Mouse (Mus musculus) myocyte (in vitro differentiated cells): ENCODE measurements around the gene Ak2.

Experiments
- E2F4 ChIP-seq: IDR thresholded peaks from one replicate; pipeline ENCODE4 v1.6.1; 2011; ENCODE audit warnings: mild to moderate bottlenecking, control low read depth, moderate library complexity; ENCODE audit not compliant: insufficient read depth
- MAX ChIP-seq: IDR thresholded peaks from one replicate; pipeline ENCODE4 v1.6.1; 2011; ENCODE audit warnings: low read depth, mild to moderate bottlenecking, control low read depth
- MYOD1 ChIP-seq, 3 experiments: IDR thresholded peaks; one replicate each; pipeline ENCODE4 v1.6.1; 2011; ENCODE audit warnings: control low read depth in 2 of 3, low read depth in 2 of 3, mild to moderate bottlenecking in 2 of 3, moderate library complexity in 1 of 3; ENCODE audit not compliant: insufficient read length in 2 of 3, control insufficient read depth in 1 of 3
- MYOG ChIP-seq, 3 experiments: IDR thresholded peaks; one replicate each; pipeline ENCODE4 v1.6.1; 2011; ENCODE audit warnings: control low read depth in 2 of 3, low read depth in 2 of 3, mild to moderate bottlenecking in 2 of 3; ENCODE audit not compliant: insufficient read length in 2 of 3, control insufficient read depth in 1 of 3, insufficient read depth in 1 of 3
- POLR2A ChIP-seq: IDR thresholded peaks from one replicate; pipeline ENCODE4 v1.6.1; 2011; ENCODE audit warnings: low read depth, mild to moderate bottlenecking, control low read depth, moderate library complexity; ENCODE audit not compliant: insufficient read length
- POLR2AphosphoS2 ChIP-seq: IDR thresholded peaks from one replicate; pipeline ENCODE4 v1.6.1; 2011; ENCODE audit warnings: low read depth, control low read depth; ENCODE audit not compliant: insufficient read length
- REST ChIP-seq: IDR thresholded peaks from one replicate; pipeline ENCODE4 v1.6.1; 2011; ENCODE audit warnings: mild to moderate bottlenecking, control low read depth, moderate library complexity; ENCODE audit not compliant: insufficient read depth, insufficient read length
- SRF ChIP-seq: IDR thresholded peaks from one replicate; pipeline ENCODE4 v1.6.1; 2011; ENCODE audit warnings: low read depth; ENCODE audit not compliant: control insufficient read depth, insufficient read length
- TCF12 ChIP-seq: IDR thresholded peaks from one replicate; pipeline ENCODE4 v1.6.1; 2011; ENCODE audit warnings: mild to moderate bottlenecking, control low read depth; ENCODE audit not compliant: poor library complexity, insufficient read depth, severe bottlenecking
- TCF3 ChIP-seq: IDR thresholded peaks from one replicate; pipeline ENCODE4 v1.6.1; 2011; ENCODE audit warnings: low read depth, control low read depth; ENCODE audit not compliant: insufficient read length
- USF1 ChIP-seq: IDR thresholded peaks from one replicate; pipeline ENCODE4 v1.6.1; 2011; ENCODE audit warnings: low read depth, mild to moderate bottlenecking, control low read depth, moderate library complexity

DNA sequence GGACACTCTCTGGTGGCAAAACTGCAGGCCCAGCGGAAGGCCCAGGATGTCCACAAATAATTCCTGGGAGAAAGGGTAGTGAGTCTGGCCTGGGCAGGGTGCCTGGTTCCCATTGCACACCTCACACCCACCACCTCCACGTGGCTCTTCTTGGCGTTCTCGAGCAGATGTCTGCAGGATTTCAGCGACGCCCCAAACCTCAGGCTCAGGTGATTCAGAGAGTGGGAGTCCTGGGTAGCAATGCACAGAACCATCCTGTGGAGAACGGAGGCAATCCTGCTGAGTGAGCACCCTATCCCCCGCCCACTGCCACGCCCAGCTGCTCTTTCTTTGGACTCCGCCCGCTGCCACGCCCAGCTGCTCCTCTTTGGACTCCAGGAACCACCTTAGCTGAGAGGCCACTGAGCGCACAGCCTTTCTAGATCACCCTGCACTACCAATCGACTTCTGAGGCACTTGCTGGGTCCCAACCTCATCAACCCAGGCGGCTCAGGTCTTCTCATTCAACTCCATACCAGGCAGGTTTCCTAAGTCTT, 42.2 kb upstream of the Ak2 start:
- no peak for TF ChIP-seq USF1
- no peak for TF ChIP-seq E2F4
- TF ChIP-seq POLR2A = no peak
- TF ChIP-seq TCF3 = no peak
- TF ChIP-seq POLR2AphosphoS2 = peak; percentile 47
- no peak for TF ChIP-seq MYOG (IDR thresholded peaks at IDR 0.05; ENCODE audit: control insufficient read depth in 1 of 3, insufficient read depth in 1 of 3, insufficient read length in 2 of 3, low read depth in 2 of 3)
- TF ChIP-seq REST = no peak
- TF ChIP-seq TCF12 = no peak
- no peak for TF ChIP-seq MAX
- TF ChIP-seq MYOD1 (IDR thresholded peaks at IDR 0.05; ENCODE audit: control insufficient read depth in 1 of 3, insufficient read length in 2 of 3, low read depth in 2 of 3) = no peak
- TF ChIP-seq SRF = no peak
